Mouse (Mus musculus) liver, postnatal 0 days (tissue): ENCODE results near the gene Ptgis.

Source experiments
- CTCF ChIP-seq: sonication (generic); IDR thresholded peaks from 2 replicates; pipeline ENCODE4 v1.5.1; 2016; ENCODE audit warnings: antibody characterized with exemption, low read depth
- EP300 ChIP-seq: IDR thresholded peaks from 2 replicates; pipeline ENCODE4 v1.6.1; 2016; ENCODE audit warnings: antibody characterized with exemption, low read depth, mild to moderate bottlenecking

GRCm38 (mm10) chr2:167189291-167190075 is 50.9 kb downstream of the Ptgis start:
- TF ChIP-seq CTCF: no peak
- TF ChIP-seq EP300: no peak
